Mouse (Mus musculus): Measurements from ENCODE around the gene Nelfcd. TPM values are rescaled to one million over a fixed set of nuclear protein-coding genes. Genes with fewer than 3 reads are reported as not detected.

Gene Nelfcd
- polyA plus RNA-seq, 1 experiment = 47.9 TPM

- peaks cover 22% of the 10 kb centered on the region for H3K36me3 ChIP-seq (ENCODE audit: control insufficient read depth, insufficient read depth)
These were observed 54.7 kb downstream of the Nelfcd start for GRCm38 (mm10) chr2:174470333-174470732.

GRCm38 (mm10) chr2:174470786-174471405, 55.3 kb downstream of the Nelfcd start:
- Histone ChIP-seq H3K4me3 (no peak overlapping the region), H3K27me3 (ENCODE audit: control insufficient read depth, insufficient read depth, insufficient read length) (no peaks in the 10 kb centered on the region), H3K36me3 (ENCODE audit: control insufficient read depth, insufficient read depth) (peaks cover 17% of the 10 kb centered on the region), H3ac (ENCODE audit: control insufficient read depth, insufficient read length) (no peak overlapping the region), H3K79me2 (ENCODE audit: control insufficient read depth, insufficient read depth) (peaks cover 48% of the 10 kb centered on the region), H3K4me2 (ENCODE audit: low read depth) (no peak overlapping the region)
- no peak for TF ChIP-seq MYOD1 (IDR thresholded peaks at IDR 0.05; ENCODE audit: control insufficient read depth in 1 of 3, insufficient read length in 2 of 3, low read depth in 2 of 3)
- no peak for TF ChIP-seq E2F4 (IDR thresholded peaks at IDR 0.05; ENCODE audit: insufficient read depth)
- no peak for TF ChIP-seq TCF12 (IDR thresholded peaks at IDR 0.05; ENCODE audit: insufficient read depth, poor library complexity, severe bottlenecking)
- TF ChIP-seq POLR2A (IDR thresholded peaks at IDR 0.05; ENCODE audit: insufficient read length, low read depth) = no peak
- TF ChIP-seq MAX (IDR thresholded peaks at IDR 0.05; ENCODE audit: low read depth) = no peak
- no peak for TF ChIP-seq POLR2AphosphoS2 (IDR thresholded peaks at IDR 0.05; ENCODE audit: insufficient read length, low read depth)
- TF ChIP-seq SRF (IDR thresholded peaks at IDR 0.05; ENCODE audit: control insufficient read depth, insufficient read length, low read depth) = no peak
- no peak for TF ChIP-seq TCF3 (IDR thresholded peaks at IDR 0.05; ENCODE audit: insufficient read length, low read depth)
- TF ChIP-seq REST (IDR thresholded peaks at IDR 0.05; ENCODE audit: insufficient read depth, insufficient read length) = no peak
- TF ChIP-seq MYOG (IDR thresholded peaks at IDR 0.05; ENCODE audit: control insufficient read depth in 1 of 3, insufficient read depth in 1 of 3, insufficient read length in 2 of 3, low read depth in 2 of 3) = no peak
- no peak for TF ChIP-seq CEBPB (IDR thresholded peaks at IDR 0.05; ENCODE audit: insufficient read depth, poor library complexity, severe bottlenecking)
- no peak for TF ChIP-seq USF1 (IDR thresholded peaks at IDR 0.05; ENCODE audit: low read depth)

More at GRCm38 (mm10) chr2:174470333-174470732, 54.7 kb downstream of the Nelfcd start:
- no peak overlapping the region for H3K4me2 ChIP-seq (ENCODE audit: low read depth)
- no peaks in the 10 kb centered on the region for H3K27me3 ChIP-seq (ENCODE audit: control insufficient read depth, insufficient read depth, insufficient read length)
- no peak overlapping the region for H3K4me3 ChIP-seq
- H3ac ChIP-seq (ENCODE audit: control insufficient read depth, insufficient read length) = no peak overlapping the region
- TF ChIP-seq TCF12 (IDR thresholded peaks at IDR 0.05; ENCODE audit: insufficient read depth, poor library complexity, severe bottlenecking) = no peak
- no peak for TF ChIP-seq TCF3 (IDR thresholded peaks at IDR 0.05; ENCODE audit: insufficient read length, low read depth)
- TF ChIP-seq E2F4 (IDR thresholded peaks at IDR 0.05; ENCODE audit: insufficient read depth) = no peak
- no peak for TF ChIP-seq MAX (IDR thresholded peaks at IDR 0.05; ENCODE audit: low read depth)
- TF ChIP-seq MYOG (IDR thresholded peaks at IDR 0.05; ENCODE audit: control insufficient read depth in 1 of 3, insufficient read depth in 1 of 3, insufficient read length in 2 of 3, low read depth in 2 of 3) = no peak
- no peak for TF ChIP-seq POLR2A (IDR thresholded peaks at IDR 0.05; ENCODE audit: insufficient read length, low read depth)
- no peak for TF ChIP-seq USF1 (IDR thresholded peaks at IDR 0.05; ENCODE audit: low read depth)
- no peak for TF ChIP-seq POLR2AphosphoS2 (IDR thresholded peaks at IDR 0.05; ENCODE audit: insufficient read length, low read depth)
- TF ChIP-seq MYOD1 (IDR thresholded peaks at IDR 0.05; ENCODE audit: control insufficient read depth in 1 of 3, insufficient read length in 2 of 3, low read depth in 2 of 3) = no peak
- no peak for TF ChIP-seq REST (IDR thresholded peaks at IDR 0.05; ENCODE audit: insufficient read depth, insufficient read length)
- no peak for TF ChIP-seq CEBPB (IDR thresholded peaks at IDR 0.05; ENCODE audit: insufficient read depth, poor library complexity, severe bottlenecking)
- no peak for TF ChIP-seq SRF (IDR thresholded peaks at IDR 0.05; ENCODE audit: control insufficient read depth, insufficient read length, low read depth)
- H3K79me2 ChIP-seq (ENCODE audit: control insufficient read depth, insufficient read depth) = peaks cover 48% of the 10 kb centered on the region

DNA sequence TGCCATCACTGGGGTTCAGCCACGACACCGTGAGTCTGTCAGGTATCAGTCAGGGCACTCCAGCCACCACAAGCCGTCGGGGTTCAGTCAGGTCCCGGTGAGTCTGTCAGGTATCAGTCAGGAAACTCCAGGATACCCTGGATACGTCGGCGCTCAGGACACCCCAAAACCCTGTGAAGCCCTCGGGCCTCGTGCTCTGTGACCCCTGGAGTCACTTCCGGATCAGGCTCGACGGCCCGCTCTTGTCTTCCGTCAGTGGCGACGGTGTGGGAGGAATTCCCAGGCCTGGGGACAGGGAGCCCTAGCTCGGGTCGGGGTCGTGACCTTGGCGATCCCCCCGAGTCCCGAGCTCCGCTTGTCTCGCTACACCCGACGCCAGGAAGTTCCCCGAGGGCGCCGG, 56.8 kb downstream of the Nelfcd start:
- Histone ChIP-seq H3K79me2 (ENCODE audit: control insufficient read depth, insufficient read depth) (peaks cover 48% of the 10 kb centered on the region), H3K4me2 (ENCODE audit: low read depth) (peak overlapping the region; percentile 67), H3K27me3 (ENCODE audit: control insufficient read depth, insufficient read depth, insufficient read length) (no peaks in the 10 kb centered on the region), H3K36me3 (ENCODE audit: control insufficient read depth, insufficient read depth) (peaks cover 10% of the 10 kb centered on the region), H3ac (ENCODE audit: control insufficient read depth, insufficient read length) (peak overlapping the region; percentile 43), H3K4me3 (peak overlapping the region; percentile 41)
- no peak for TF ChIP-seq E2F4 (IDR thresholded peaks at IDR 0.05; ENCODE audit: insufficient read depth)
- TF ChIP-seq POLR2A (IDR thresholded peaks at IDR 0.05; ENCODE audit: insufficient read length, low read depth) = no peak
- no peak for TF ChIP-seq MYOG (IDR thresholded peaks at IDR 0.05; ENCODE audit: control insufficient read depth in 1 of 3, insufficient read depth in 1 of 3, insufficient read length in 2 of 3, low read depth in 2 of 3)
- TF ChIP-seq REST (IDR thresholded peaks at IDR 0.05; ENCODE audit: insufficient read depth, insufficient read length) = no peak
- no peak for TF ChIP-seq TCF12 (IDR thresholded peaks at IDR 0.05; ENCODE audit: insufficient read depth, poor library complexity, severe bottlenecking)
- no peak for TF ChIP-seq SRF (IDR thresholded peaks at IDR 0.05; ENCODE audit: control insufficient read depth, insufficient read length, low read depth)
- TF ChIP-seq USF1 (IDR thresholded peaks at IDR 0.05; ENCODE audit: low read depth) = no peak
- TF ChIP-seq MAX (IDR thresholded peaks at IDR 0.05; ENCODE audit: low read depth) = no peak

DNA sequence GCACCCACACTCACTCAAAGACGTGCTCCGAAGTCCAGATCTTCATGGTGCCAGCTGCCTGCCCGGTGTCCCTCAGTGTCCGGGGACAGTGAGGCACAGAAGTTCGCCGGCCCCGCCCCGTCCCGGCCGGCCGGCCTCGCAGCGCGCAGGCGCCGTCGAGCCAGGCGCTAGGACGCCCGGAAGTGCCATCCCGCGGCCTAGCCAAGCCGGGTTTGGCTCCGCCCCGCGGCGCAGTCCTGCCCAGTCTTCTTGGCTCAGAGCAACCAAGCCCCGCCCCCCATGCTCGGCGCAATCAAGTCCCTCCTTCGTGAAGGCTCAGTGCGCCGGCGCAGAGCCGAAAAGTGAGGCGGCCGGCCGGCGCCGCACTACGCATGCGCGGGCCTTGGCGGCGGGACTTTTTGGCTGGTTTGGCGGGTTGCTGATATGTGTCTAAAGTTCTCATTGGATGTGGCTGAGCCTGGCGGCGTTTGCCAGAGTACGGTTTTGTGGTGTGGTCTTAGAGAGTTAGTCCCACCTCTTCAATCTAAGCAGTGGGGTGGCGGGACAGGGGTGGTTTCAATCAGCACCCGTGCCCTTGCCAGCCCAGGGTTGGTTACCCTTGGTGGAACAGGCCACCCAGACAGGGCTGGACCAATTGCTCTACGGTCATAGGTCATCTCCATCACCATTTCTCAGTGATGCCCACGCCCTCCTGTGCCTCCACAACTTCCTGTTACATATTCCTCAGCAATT, 57.4 kb downstream of the Nelfcd start, which contains the start of gene Prelid3b:
Gene Prelid3b (minus strand): TSS at position 264 of the 732 bp plus-strand sequence.
- peaks cover 10% of the 10 kb centered on the region for H3K36me3 ChIP-seq (ENCODE audit: control insufficient read depth, insufficient read depth)
- peak within 1 kb of the TSS; percentile 43 for H3ac ChIP-seq (ENCODE audit: control insufficient read depth, insufficient read length)
- peak within 1 kb of the TSS; percentile 41 for H3K4me3 ChIP-seq
- peaks cover 47% of the 10 kb centered on the region for H3K79me2 ChIP-seq (ENCODE audit: control insufficient read depth, insufficient read depth)
- H3K4me2 ChIP-seq (ENCODE audit: low read depth) = peak within 1 kb of the TSS; percentile 92
- TF ChIP-seq TCF12 (IDR thresholded peaks at IDR 0.05; ENCODE audit: insufficient read depth, poor library complexity, severe bottlenecking) = no peak
- TF ChIP-seq TCF3 (IDR thresholded peaks at IDR 0.05; ENCODE audit: insufficient read length, low read depth) = no peak
- peak; percentile 87 for TF ChIP-seq E2F4 (IDR thresholded peaks at IDR 0.05; ENCODE audit: insufficient read depth)
- peak; percentile 86 for TF ChIP-seq POLR2A (IDR thresholded peaks at IDR 0.05; ENCODE audit: insufficient read length, low read depth)
- TF ChIP-seq CEBPB (IDR thresholded peaks at IDR 0.05; ENCODE audit: insufficient read depth, poor library complexity, severe bottlenecking) = no peak
- TF ChIP-seq MYOD1 (IDR thresholded peaks at IDR 0.05; ENCODE audit: control insufficient read depth in 1 of 3, insufficient read length in 2 of 3, low read depth in 2 of 3) = no peak
- TF ChIP-seq POLR2AphosphoS2 (IDR thresholded peaks at IDR 0.05; ENCODE audit: insufficient read length, low read depth) = peak; percentile 78
- TF ChIP-seq REST (IDR thresholded peaks at IDR 0.05; ENCODE audit: insufficient read depth, insufficient read length) = no peak
- TF ChIP-seq MYOG (IDR thresholded peaks at IDR 0.05; ENCODE audit: control insufficient read depth in 1 of 3, insufficient read depth in 1 of 3, insufficient read length in 2 of 3, low read depth in 2 of 3) = no peak
- TF ChIP-seq SRF (IDR thresholded peaks at IDR 0.05; ENCODE audit: control insufficient read depth, insufficient read length, low read depth) = peak; percentile 87
- TF ChIP-seq MAX (IDR thresholded peaks at IDR 0.05; ENCODE audit: low read depth) = no peak
- TF ChIP-seq USF1 (IDR thresholded peaks at IDR 0.05; ENCODE audit: low read depth) = no peak
- H3K27me3 ChIP-seq (ENCODE audit: control insufficient read depth, insufficient read depth, insufficient read length) = no peaks in the 10 kb centered on the region

All from myocyte (in vitro differentiated cells).